Mouse (Mus musculus) lung, postnatal 36 days (tissue): ENCODE results near the gene Milr1.
"Not testable (repeated sequence)": the region's sequence is repeated elsewhere in the genome, so short reads cannot be mapped to it uniquely, and the experiment has no call there.

ENCODE experiments used
- DNase-seq: peaks from one replicate; pipeline ENCODE4 v3.0.0; 2022; ENCODE audit warnings: mixed read lengths

Gene Milr1

GRCm38 (mm10) chr11:106751039-106752018, at the start of gene Milr1:
Milr1 (plus strand) TSS chr11:106751226.
- DNase-seq, result no peak

GRCm38 (mm10) chr11:106701589-106701988, 49.4 kb upstream of the Milr1 start:
- DNase-seq, result no peak

DNA sequence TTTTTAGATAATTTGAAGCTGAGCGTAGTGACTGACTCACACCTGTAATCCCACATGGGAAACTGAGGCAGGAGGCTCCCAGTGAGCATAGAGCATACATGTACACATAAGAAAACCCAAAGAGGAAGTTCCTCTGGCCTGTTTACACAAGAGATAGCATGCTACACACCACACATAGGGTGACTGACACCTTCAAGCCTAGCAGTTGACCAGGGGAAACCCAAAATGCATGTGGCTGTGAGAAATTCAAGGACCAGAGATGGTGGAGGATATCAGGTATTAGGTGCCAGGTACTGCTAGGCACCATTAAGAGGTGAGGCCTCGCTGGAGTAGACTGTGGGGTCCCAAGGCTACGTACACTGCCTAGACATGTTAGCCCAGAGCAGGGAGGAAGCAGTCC, 48.4 kb upstream of the Milr1 start:
- DNase-seq, result no peak

DNA sequence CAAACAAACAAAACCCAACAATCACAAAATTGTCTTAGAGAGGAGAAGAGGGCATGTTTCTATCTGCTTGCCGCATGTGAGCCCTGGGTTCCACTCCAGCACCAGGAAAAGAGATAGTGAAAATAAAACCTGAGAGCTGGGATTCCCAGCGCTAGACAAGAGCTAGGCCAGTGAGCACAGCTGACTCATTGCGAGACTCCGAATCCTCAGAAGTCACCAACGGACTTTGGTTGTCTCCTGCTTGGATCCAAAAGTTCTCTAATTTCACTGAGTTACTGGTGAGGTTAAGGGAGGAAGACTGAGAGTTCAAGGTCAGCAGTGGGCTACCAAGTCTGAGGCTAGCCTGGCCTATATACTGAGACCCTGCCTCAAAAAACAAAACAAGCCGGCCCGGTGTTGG, 47.1 kb upstream of the Milr1 start:
- no peak for DNase-seq

- DNase-seq, result no peak
Observed at GRCm38 (mm10) chr11:106704399-106705111, 46.5 kb upstream of the Milr1 start.

DNA sequence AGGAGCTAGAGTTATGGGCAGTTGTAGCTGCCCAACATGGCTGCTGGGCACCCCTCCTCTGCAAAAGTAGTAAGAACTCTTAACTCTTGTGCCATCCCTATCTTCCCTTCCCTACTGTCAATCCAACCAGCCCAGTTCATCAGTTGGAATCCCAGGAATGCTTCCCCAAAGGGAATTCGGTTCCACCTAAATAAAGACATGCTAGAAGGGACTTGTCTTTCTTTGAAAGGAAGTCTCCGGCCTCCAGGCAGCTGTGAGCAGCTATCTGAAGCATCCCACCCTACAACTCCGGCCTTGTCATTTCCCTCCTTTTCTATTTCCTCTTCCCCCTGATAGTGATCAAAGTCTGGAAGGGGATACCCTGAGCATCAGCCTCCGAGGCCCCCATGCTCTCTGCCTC, 44.8 kb upstream of the Milr1 start:
- DNase-seq, result no peak

DNA sequence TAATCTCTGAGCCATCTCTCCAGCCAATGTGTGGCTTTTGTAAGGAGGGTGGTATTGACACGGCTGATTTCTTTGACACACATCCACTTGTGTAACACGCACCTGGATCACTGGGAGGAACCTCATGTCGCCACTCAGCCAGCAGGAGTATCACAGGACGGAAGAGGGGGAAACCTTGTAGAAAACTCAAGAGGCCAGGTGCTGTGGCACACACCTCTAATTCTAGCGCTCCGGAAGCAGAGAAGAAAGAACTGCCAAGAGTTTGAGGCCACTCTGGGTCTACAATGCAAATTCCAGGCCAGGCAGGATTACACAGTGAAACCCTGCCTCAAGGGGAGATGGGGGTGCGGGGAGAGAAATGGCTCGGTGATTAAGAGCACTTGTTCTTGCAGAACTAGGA, 43.9 kb upstream of the Milr1 start:
- DNase-seq, result no peak

DNA sequence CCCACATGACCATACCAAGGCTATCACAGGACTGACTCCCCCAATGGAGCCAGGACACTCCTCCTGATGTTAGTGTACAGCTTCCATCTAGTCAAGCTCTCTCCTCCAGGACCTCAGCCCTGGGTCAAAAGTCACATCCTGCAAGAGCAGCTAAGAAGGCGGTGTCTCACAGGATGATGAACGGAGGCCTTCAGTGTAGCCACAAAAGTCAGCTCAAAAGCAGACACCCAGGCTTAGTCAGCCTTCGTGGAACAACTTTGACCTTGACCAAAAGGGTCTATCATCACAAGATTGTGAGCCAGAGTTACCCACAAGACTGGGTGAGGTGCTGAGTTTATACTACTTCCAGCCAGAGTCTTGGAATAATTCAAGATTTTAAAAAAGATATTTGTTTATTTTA, 43.2 kb upstream of the Milr1 start:
- no peak for DNase-seq

GRCm38 (mm10) chr11:106709227-106709985, 41.6 kb upstream of the Milr1 start:
- DNase-seq, result no peak

DNA sequence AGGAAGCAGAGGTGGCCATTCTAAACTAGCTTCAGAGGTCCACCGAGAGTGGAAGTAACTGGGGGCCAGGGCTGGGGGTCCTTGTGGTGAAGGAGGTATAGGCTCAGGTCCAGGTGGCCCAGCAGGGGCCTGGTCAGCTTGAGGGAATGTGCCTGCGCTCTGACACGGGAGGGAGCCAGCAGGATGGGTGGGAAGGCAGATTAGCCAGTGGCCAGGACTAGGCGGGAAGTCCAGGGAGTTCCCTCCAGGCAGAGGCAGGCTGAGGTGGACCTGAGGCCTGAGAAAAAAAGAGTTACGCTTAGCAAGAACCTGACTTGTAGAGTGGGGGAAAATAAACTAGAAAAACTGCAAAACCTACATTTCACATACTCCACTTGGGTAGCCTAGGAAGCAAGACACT, 40.2 kb upstream of the Milr1 start:
- peak; percentile 44 for DNase-seq

- peak; percentile 74 for DNase-seq
Observed at GRCm38 (mm10) chr11:106715066-106715465, 36.0 kb upstream of the Milr1 start.

GRCm38 (mm10) chr11:106716568-106716967, 34.5 kb upstream of the Milr1 start:
- no peak for DNase-seq

GRCm38 (mm10) chr11:106720379-106720778, 30.6 kb upstream of the Milr1 start:
- DNase-seq, result no peak

DNA sequence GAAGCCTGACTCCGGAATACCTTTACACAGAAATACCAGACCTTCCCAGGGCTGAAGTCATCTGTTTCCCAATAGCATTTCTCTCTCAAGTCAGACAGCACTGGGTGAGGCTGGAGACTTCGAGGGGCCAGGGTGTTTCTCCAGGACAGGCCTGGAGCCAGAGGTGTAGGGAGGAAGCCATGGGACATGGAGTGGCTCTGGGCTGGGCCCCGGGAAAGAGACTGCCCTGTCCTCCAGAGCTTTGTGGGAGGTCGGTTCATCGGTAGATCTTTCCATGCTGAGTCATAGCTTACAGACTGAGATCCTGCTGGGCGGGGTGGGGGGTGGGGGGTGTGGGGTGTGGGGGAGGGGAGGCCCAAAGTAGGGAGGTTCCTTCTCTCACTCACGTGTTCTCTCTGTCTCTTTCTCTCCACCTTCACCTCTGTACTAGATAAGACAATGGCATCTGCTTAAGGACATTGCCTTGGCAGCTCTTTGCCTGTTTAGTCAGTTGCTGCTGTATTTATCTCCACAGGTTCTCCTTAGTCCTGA, 28.1 kb upstream of the Milr1 start:
- peak; percentile 51 for DNase-seq

- no peak for DNase-seq
Observed at GRCm38 (mm10) chr11:106723611-106724125, 27.4 kb upstream of the Milr1 start.

- DNase-seq, result no peak
Observed at GRCm38 (mm10) chr11:106724176-106724915, 26.7 kb upstream of the Milr1 start.

- not testable (repeated sequence) for DNase-seq
Observed at GRCm38 (mm10) chr11:106724916-106725235, 26.1 kb upstream of the Milr1 start.

- DNase-seq, result no peak
Observed at GRCm38 (mm10) chr11:106727967-106728366, 23.1 kb upstream of the Milr1 start.

GRCm38 (mm10) chr11:106728402-106729366, 22.3 kb upstream of the Milr1 start:
- no peak for DNase-seq

- DNase-seq, result no peak
Observed at GRCm38 (mm10) chr11:106729656-106730055, 21.4 kb upstream of the Milr1 start.

DNA sequence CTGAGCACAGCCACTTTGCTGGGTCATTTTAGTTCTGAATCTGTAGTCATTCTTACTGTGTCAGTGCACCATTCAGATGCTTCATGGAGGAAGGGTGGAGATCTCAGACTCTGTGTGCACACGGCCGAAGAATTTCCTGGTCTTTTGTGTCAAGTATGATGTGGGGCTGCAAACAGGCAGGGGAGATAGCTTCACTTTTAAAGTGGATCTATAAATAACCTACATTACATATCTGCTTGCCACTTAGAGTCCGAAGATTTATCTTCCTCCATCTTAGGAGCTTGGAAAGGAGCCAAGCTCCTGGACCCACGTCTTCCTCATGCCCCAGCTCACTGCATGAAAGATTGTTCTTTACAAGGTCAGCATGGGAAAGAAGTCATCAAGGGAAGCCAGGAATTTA, 20.3 kb upstream of the Milr1 start:
- DNase-seq, result peak; percentile 37
